In the genomic region with DNA sequence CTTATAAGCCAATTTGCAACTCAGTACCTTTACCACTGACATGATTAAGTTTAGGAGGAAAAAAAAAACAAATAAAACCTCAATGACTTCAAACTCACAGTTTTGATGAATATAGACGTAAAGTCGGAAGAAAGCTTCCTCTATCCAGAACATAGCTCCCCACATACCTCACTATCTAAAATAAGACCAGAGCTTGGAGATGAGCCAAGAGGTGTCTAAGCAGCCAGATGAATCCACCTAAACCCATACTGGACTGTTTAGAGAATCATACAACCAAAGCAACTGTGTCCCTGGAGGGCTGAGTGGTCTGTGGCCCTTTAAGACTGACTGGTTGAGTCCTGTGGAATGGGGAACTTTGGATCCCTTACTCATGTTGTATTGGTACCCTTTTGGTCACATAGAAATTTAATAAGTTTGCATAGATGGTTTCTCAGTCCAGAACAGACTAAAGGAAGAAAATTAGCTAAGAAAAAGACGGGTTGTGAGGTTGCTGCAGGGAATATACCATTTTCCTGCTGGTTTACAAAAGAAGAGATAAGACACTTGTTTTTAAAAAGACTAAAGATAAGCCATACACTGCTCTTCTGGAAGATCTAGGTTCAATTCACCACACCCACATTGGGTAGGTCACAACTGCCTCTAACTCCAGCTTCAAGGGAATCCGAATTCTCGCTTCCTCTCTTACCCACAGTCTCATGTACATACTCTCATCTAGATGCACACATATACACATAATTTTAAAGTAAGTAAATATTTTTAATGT, we compare ENCODE assay signal across 14 mouse cellular contexts.
DNase-seq lines count a peak whose midpoint lies in the region; ATAC-seq and TF ChIP-seq lines count a peak whose summit lies in the region.
"Had no signal": no experiment of that assay in that cellular context is flagged by ENCODE, and none has a peak within 500 bp of the region (broad histone marks: within the 10 kb centered on the region; RNA-seq: fewer than 3 reads in every experiment).

No protein-coding gene starts in this region.

- H3K9me3 ChIP-seq in heart, embryonic 12.5 days (replicated peaks) = no peaks in the 10 kb centered on the region
- no peaks in the 10 kb centered on the region for H3K9me3 ChIP-seq in heart, embryonic 13.5 days
- no peaks in the 10 kb centered on the region for H3K9me3 ChIP-seq in liver, embryonic 13.5 days (replicated peaks)
- no peaks in the 10 kb centered on the region for H3K9me3 ChIP-seq in kidney, embryonic 15.5 days (replicated peaks)
- H3K9me3 ChIP-seq: neural tube, embryonic 12.5 days had no signal

- no peak overlapping the region for H3K4me3 ChIP-seq in heart, embryonic 12.5 days
- H3K4me3 ChIP-seq in heart, embryonic 13.5 days = no peak overlapping the region
- no peak overlapping the region for H3K4me3 ChIP-seq in liver, embryonic 13.5 days (replicated peaks)
- no peak overlapping the region for H3K4me3 ChIP-seq in left cerebral cortex, adult 2 months
- H3K4me3 ChIP-seq in kidney, embryonic 15.5 days (replicated peaks) = no peak overlapping the region
- H3K4me3 ChIP-seq: neural tube, embryonic 12.5 days had no signal

- no peak for DNase-seq in heart, postnatal 36 days
- peak; percentile 80 for DNase-seq in NIH3T3 (ENCODE audit: low read depth)
- peak; percentile 46 for DNase-seq in liver, embryonic 13.5 days
- DNase-seq in left cerebral cortex, adult 2 months (ENCODE audit: extremely low spot score in 1 of 2, low spot score in 2 of 2) = no peak
- no peak for DNase-seq in kidney, adult 9 months
- DNase-seq: adrenal gland, adult 8-10 months; kidney, postnatal 25 days; midbrain, embryonic 14.5 days; retina, postnatal 1 day had no signal

- H3K27ac ChIP-seq in heart, embryonic 12.5 days (ENCODE audit: poor library complexity, severe bottlenecking) = peak overlapping the region; percentile 51; the same call in 1 of the 2 replicates
- H3K27ac ChIP-seq in heart, embryonic 13.5 days (replicated peaks) = peak overlapping the region; percentile 81
- H3K27ac ChIP-seq in liver, embryonic 13.5 days = peak overlapping the region; percentile 79
- no peak overlapping the region for H3K27ac ChIP-seq in left cerebral cortex, adult 2 months
- no peak overlapping the region; the same call in 1 of the 2 replicates for H3K27ac ChIP-seq in kidney, embryonic 15.5 days
- H3K27ac ChIP-seq: neural tube, embryonic 12.5 days had no signal

- H3K9ac ChIP-seq in heart, embryonic 12.5 days = no peak overlapping the region
- H3K9ac ChIP-seq in heart, embryonic 13.5 days = no peak overlapping the region; the same call in 1 of the 2 replicates
- no peak overlapping the region for H3K9ac ChIP-seq in liver, embryonic 13.5 days
- H3K9ac ChIP-seq in kidney, embryonic 15.5 days = no peak overlapping the region
- H3K9ac ChIP-seq: neural tube, embryonic 12.5 days had no signal

- H3K4me2 ChIP-seq in heart, embryonic 12.5 days = no peak overlapping the region
- H3K4me2 ChIP-seq in heart, embryonic 13.5 days = no peak overlapping the region
- no peak overlapping the region for H3K4me2 ChIP-seq in liver, embryonic 13.5 days
- H3K4me2 ChIP-seq in kidney, embryonic 15.5 days = no peak overlapping the region
- H3K4me2 ChIP-seq: neural tube, embryonic 12.5 days had no signal

- H3K4me1 ChIP-seq in heart, embryonic 12.5 days (replicated peaks) = peaks cover 61% of the 10 kb centered on the region
- peaks cover 74% of the 10 kb centered on the region for H3K4me1 ChIP-seq in heart, embryonic 13.5 days
- peaks cover 97% of the 10 kb centered on the region for H3K4me1 ChIP-seq in liver, embryonic 13.5 days (replicated peaks)
- H3K4me1 ChIP-seq in kidney, embryonic 15.5 days = peaks cover 42% of the 10 kb centered on the region

- peak; percentile 12; the same call in 1 of the 2 replicates for ATAC-seq in heart, embryonic 12.5 days (ENCODE audit: insufficient number of reproducible peaks, low FRiP score)
- no peak for ATAC-seq in heart, embryonic 13.5 days (ENCODE audit: extremely low read depth, insufficient number of reproducible peaks, low FRiP score, low TSS enrichment)
- peak; percentile 63 for ATAC-seq in liver, embryonic 13.5 days (ENCODE audit: low read depth)
- ATAC-seq in kidney, embryonic 15.5 days (replicated peaks; ENCODE audit: low FRiP score) = no peak
- ATAC-seq: hindbrain, embryonic 16.5 days had no signal

- TF ChIP-seq CTCF in left cerebral cortex, adult 2 months (IDR thresholded peaks at IDR 0.05) = no peak

- H3K36me3 ChIP-seq in heart, embryonic 12.5 days = no peaks in the 10 kb centered on the region
- no peaks in the 10 kb centered on the region for H3K36me3 ChIP-seq in heart, embryonic 13.5 days
- no peaks in the 10 kb centered on the region for H3K36me3 ChIP-seq in liver, embryonic 13.5 days
- H3K36me3 ChIP-seq in kidney, embryonic 15.5 days = no peaks in the 10 kb centered on the region
- H3K36me3 ChIP-seq: neural tube, embryonic 12.5 days had no signal

- 48% methylated on average over 5 of the region's 5 CpGs for WGBS in heart, embryonic 12.5 days
- WGBS in heart, embryonic 13.5 days = 50% methylated on average over 5 of the region's 5 CpGs
- WGBS in liver, embryonic 13.5 days (ENCODE audit: insufficient replicate concordance) = 33% methylated on average over 5 of the region's 5 CpGs
- 83% methylated on average over 5 of the region's 5 CpGs for WGBS in kidney, embryonic 15.5 days

- H3K27me3 ChIP-seq in heart, embryonic 12.5 days (replicated peaks) = no peaks in the 10 kb centered on the region
- no peaks in the 10 kb centered on the region for H3K27me3 ChIP-seq in heart, embryonic 13.5 days (replicated peaks)
- H3K27me3 ChIP-seq in liver, embryonic 13.5 days = no peaks in the 10 kb centered on the region
- H3K27me3 ChIP-seq in kidney, embryonic 15.5 days = no peaks in the 10 kb centered on the region
- H3K27me3 ChIP-seq: neural tube, embryonic 12.5 days had no signal

- intact Hi-C loops in heart, postnatal 36 days (cut with DNase I) = no loop called here
- intact Hi-C loops in left cerebral cortex, adult 2 months (cut with DNase I) = no loop called here

Comparison
In these comparisons a context has a peak if more than half of its experiments do, and no peak if none do; other contexts are left out.
1. ATAC-seq: peak in heart, embryonic 12.5 days (single experiment) and liver, embryonic 13.5 days (single experiment); none in heart, embryonic 13.5 days (single experiment) and kidney, embryonic 15.5 days (single experiment).
2. H3K27ac ChIP-seq: peak in heart, embryonic 12.5 days (single experiment), heart, embryonic 13.5 days (single experiment) and liver, embryonic 13.5 days (single experiment); none in left cerebral cortex, adult 2 months (single experiment) and kidney, embryonic 15.5 days (single experiment).
3. DNase-seq: peak in NIH3T3 (single experiment) and liver, embryonic 13.5 days (single experiment); none in heart, postnatal 36 days (0 of 2), left cerebral cortex, adult 2 months (0 of 2) and kidney, adult 9 months (single experiment).